Mouse (Mus musculus): ENCODE results near the gene Iyd.
A peak's percentile ranks its signal among the peaks of the same experiment; 100 is the strongest.

DNA sequence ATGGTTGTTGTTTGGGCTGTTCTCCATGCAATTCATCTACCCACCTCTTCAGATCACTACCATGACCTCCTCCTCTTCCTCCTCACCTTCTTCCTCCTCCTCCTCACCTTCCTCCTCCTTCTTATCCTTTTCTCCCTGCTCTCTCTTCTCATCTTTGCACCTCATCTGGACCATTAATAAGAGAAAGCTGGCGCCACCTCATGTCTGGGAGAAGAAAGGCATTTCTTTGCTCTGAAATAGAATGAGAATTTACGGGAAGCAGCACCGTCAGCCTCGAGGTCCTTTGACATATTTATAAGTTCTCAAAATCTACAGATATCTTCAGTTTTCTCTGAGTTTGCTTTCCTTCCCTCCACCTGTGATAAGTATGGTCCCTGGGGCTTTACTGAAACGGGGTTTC is 15.1 kb downstream of the Iyd start:
- TF ChIP-seq CTCF (IDR thresholded peaks at IDR 0.05; ENCODE audit: low read depth) = 0 out of 2 replicates have a peak, but pooled peaks have one; percentile 16
- no peak for TF ChIP-seq EP300 (IDR thresholded peaks at IDR 0.05; ENCODE audit: low read depth)
